Mouse (Mus musculus): ENCODE data around the gene Six1. TPM values are rescaled to one million over a fixed set of nuclear protein-coding genes. Genes with fewer than 3 reads are reported as not detected.

Gene Six1
- polyA plus RNA-seq, 1 experiment = not detected

GRCm38 (mm10) chr12:72996646-72997045 lies 57.0 kb downstream of the Six1 start:
- Histone ChIP-seq H3K9me3 (ENCODE audit: control insufficient read depth, low read length) (no peaks in the 10 kb centered on the region), H3K4me1 (ENCODE audit: control insufficient read depth) (no peaks in the 10 kb centered on the region), H3K27me3 (ENCODE audit: control insufficient read depth) (peaks cover 5% of the 10 kb centered on the region; the same call in 1 of the 2 replicates), H3K4me3 (replicated peaks) (no peak overlapping the region), H3K36me3 (ENCODE audit: control insufficient read depth) (no peaks in the 10 kb centered on the region)
- no peak for TF ChIP-seq TAL1 (IDR thresholded peaks at IDR 0.05; ENCODE audit: low read length)
- TF ChIP-seq GATA1 (IDR thresholded peaks at IDR 0.05; ENCODE audit: low read length) = no peak

Other genes starting within 250 kb of the Six1 start
- gene Six6, start 114.0 kb downstream of the Six1 start, polyA plus RNA-seq (2012) = not detected in 2 replicates
- not detected in 2 replicates for gene 4930447C04Rik, start 113.1 kb downstream of the Six1 start, polyA plus RNA-seq (2012)
- gene Six4, start 59.6 kb upstream of the Six1 start, polyA plus RNA-seq (2012) = under 0.01 TPM in 1 of 2 replicates, not detected in the other
- gene Mnat1, start 69.8 kb upstream of the Six1 start, polyA plus RNA-seq (2012) = 0.11 and 0.35 TPM in 2 replicates
- 0.06 and 0.79 TPM in 2 replicates for gene Trmt5, start 232.8 kb upstream of the Six1 start, polyA plus RNA-seq (2012)
- gene Slc38a6, start 232.9 kb upstream of the Six1 start, polyA plus RNA-seq (2012) = not detected in 2 replicates

Data from erythroblast, embryonic 14.5 days (primary cell).